Mouse (Mus musculus) embryonic facial prominence, embryonic 12.5 days (tissue): ENCODE results near the gene Rasa3. TPM values are rescaled to one million over a fixed set of nuclear protein-coding genes. Genes with fewer than 3 reads are reported as not detected.
A peak's percentile ranks its signal among the peaks of the same experiment; 100 is the strongest.

Source experiments
- ATAC-seq: fragments of 200-750 bp; cut with Nextera tagmentation; 2 replicates; pipeline ENCODE4 v1.8.0; 2017; ENCODE audit not compliant: insufficient number of reproducible peaks, insufficient read depth, low FRiP score, low TSS enrichment
- H3K27ac ChIP-seq: fragments of 300-500 bp; sonication (generic); 2 replicates; pipeline ENCODE4 v1.5.1; 2016; ENCODE audit warnings: mild to moderate bottlenecking
- H3K27me3 ChIP-seq: fragments of 300-500 bp; sonication (generic); 2 replicates; pipeline ENCODE4 v1.6.1; 2016; ENCODE audit warnings: mild to moderate bottlenecking, moderate library complexity
- H3K36me3 ChIP-seq: fragments of 300-500 bp; sonication (generic); 2 replicates; pipeline ENCODE4 v1.6.1; 2016; ENCODE audit warnings: mild to moderate bottlenecking
- H3K4me1 ChIP-seq: fragments of 300-500 bp; sonication (generic); 2 replicates; pipeline ENCODE4 v1.6.1; 2016
- H3K4me2 ChIP-seq: fragments of 300-500 bp; sonication (generic); replicated peaks from 2 replicates; pipeline ENCODE4 v1.6.1; 2016; ENCODE audit warnings: mild to moderate bottlenecking, moderate library complexity
- H3K4me3 ChIP-seq: fragments of 300-500 bp; sonication (generic); 2 replicates; pipeline ENCODE4 v1.5.1; 2016; ENCODE audit warnings: mild to moderate bottlenecking
- H3K9ac ChIP-seq: fragments of 300-500 bp; sonication (generic); 2 replicates; pipeline ENCODE4 v1.6.1; 2016; ENCODE audit warnings: mild to moderate bottlenecking, moderate library complexity
- H3K9me3 ChIP-seq: fragments of 300-500 bp; sonication (generic); 2 replicates; pipeline ENCODE4 v1.6.1; 2016; ENCODE audit warnings: mild to moderate bottlenecking, moderate library complexity
- WGBS: fragments of 180-500 bp; shearing (Covaris S2); methylation state at CpG from one replicate; pipeline ENCODE4 v1.1.7; 2016; 5-methylcytosine and 5-hydroxymethylcytosine counted together
- polyA plus RNA-seq: library from polyadenylated mRNA; unstranded; fragments of >200 nt; fragmentation: Nextera tagmentation; extraction: Ambion mirVana; gene quantifications from 2 replicates; pipeline ENCODE4 v1.2.1, GENCODE M21; 2016

The Rasa3 gene
- polyA plus RNA-seq, 1 experiment from 2014 or later, result 26.1 TPM

DNA sequence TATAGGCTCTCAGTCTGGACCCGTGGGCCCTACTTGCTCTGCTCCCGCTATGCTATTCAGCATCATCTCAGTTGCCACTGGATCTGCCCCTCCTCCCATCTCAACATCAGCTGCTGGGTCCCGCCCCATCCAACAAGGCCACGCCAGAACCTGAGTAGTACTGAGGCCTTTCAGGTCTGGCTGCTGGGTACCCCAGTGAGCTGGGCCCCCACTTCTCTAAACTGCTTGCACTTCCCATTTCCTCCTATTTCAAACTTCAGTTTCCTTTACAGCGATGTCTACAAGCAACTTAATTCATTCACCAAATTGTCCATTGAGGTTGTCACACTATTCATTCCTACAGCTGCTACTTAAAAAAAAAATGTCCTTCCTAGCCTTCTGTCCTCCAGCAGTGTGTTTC lies 49.8 kb downstream of the Rasa3 start:
- no peak for ATAC-seq
- WGBS, result 96% methylated on average over 5 of the region's 5 CpGs

DNA sequence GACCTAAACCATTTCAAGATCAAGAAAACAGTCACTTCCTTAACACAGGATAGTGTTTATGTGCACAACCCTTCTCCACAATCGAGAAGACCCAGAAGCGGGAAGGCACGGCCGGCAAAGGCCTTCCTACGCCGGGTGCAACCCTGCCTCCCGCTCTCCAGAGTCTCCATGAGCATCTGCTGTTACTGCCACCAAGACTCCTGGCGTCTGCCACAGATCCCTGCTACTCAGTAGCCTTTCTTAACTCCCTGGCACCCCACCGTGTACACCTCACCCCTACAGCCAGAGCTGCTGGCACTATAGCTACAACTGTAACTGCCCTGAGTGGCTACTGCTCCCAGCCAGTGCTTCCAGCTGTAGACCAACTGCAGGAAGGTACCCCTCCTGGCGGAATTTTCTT lies 51.3 kb downstream of the Rasa3 start:
- Histone ChIP-seq H3K27ac (no peak overlapping the region), H3K4me3 (no peak overlapping the region), H3K9me3 (no peaks in the 10 kb centered on the region), H3K4me1 (peaks cover 28% of the 10 kb centered on the region), H3K27me3 (no peaks in the 10 kb centered on the region), H3K36me3 (peaks cover 5% of the 10 kb centered on the region; the same call in 1 of the 2 replicates), H3K9ac (no peak overlapping the region), H3K4me2 (no peak overlapping the region)
- 87% methylated on average over 10 of the region's 10 CpGs for WGBS
- ATAC-seq, result no peak

More for the DNA sequence above, 49.8 kb downstream of the Rasa3 start:
- Histone ChIP-seq H3K27ac (no peak overlapping the region), H3K4me2 (no peak overlapping the region), H3K4me1 (peaks cover 28% of the 10 kb centered on the region), H3K9ac (no peak overlapping the region), H3K27me3 (no peaks in the 10 kb centered on the region), H3K36me3 (peaks cover 5% of the 10 kb centered on the region; the same call in 1 of the 2 replicates), H3K4me3 (no peak overlapping the region), H3K9me3 (no peaks in the 10 kb centered on the region)

DNA sequence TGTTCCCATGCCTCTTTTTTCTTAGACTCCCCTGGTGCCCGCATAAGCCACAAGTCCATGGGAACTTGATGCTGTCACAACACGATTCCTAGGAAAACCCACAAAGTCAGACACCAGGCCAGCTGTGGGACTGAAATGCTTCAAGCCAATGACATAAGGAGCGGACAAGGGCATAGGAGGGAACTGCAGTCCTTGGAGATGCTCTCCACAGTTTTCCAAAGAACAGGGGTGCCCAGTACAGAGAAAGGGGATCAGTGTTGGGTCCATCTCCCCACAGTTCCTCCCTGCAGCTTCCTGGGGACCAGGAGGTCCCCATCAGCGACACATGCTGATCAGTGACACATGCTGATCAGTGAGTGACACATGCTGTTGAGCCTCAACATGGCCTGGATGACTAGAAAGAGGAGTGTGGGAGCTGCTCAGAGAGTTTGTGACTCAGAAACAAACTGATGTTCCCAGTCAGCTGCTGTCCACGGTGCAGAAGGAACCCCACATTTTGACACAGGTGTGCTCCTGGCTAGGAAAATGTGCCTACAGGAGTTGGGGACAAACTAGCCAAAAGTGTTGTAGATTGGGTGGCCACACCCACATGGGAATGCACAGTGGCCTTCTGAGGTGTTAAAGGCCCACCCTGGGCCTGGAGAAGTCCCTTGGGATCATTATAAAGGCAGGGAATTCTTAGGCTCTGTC lies 52.0 kb downstream of the Rasa3 start:
- 62% methylated on average over 5 of the region's 5 CpGs for WGBS

DNA sequence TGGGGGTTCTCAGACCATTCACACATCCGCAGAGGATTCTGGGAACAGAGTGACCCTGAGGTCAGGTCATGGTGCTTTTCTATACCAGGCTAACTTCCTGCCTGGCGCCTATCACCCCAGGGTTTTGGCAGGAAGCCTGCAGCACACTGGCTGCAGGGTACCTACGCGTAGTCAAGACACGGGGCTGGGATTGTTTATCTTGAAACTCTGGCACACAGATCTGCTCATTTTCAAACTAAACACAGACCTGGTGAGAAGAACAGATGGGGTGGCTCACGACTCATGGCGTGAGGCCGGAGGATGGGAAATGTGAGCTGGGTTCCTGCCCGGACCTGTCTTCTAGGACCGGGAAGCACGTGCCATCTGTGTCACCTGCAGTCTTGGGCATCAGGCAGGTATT lies 52.5 kb downstream of the Rasa3 start:
- peaks cover 5% of the 10 kb centered on the region; the same call in 1 of the 2 replicates for H3K36me3 ChIP-seq
- peak overlapping the region; percentile 80 for H3K27ac ChIP-seq
- H3K9ac ChIP-seq, result no peak overlapping the region
- no peaks in the 10 kb centered on the region for H3K9me3 ChIP-seq
- H3K4me1 ChIP-seq, result peaks cover 28% of the 10 kb centered on the region
- peak; percentile 68; the same call in 1 of the 2 replicates for ATAC-seq
- no peak overlapping the region for H3K4me3 ChIP-seq
- 25% methylated on average over 11 of the region's 11 CpGs for WGBS
- no peak overlapping the region; the same call in 1 of the 2 replicates for H3K4me2 ChIP-seq
- H3K27me3 ChIP-seq, result no peaks in the 10 kb centered on the region

More for the DNA sequence above, 52.0 kb downstream of the Rasa3 start:
- Histone ChIP-seq H3K4me1 (peaks cover 28% of the 10 kb centered on the region), H3K27ac (peak overlapping the region; percentile 80), H3K9me3 (no peaks in the 10 kb centered on the region), H3K9ac (no peak overlapping the region), H3K4me3 (no peak overlapping the region), H3K36me3 (peaks cover 5% of the 10 kb centered on the region; the same call in 1 of the 2 replicates), H3K4me2 (no peak overlapping the region), H3K27me3 (no peaks in the 10 kb centered on the region)
- ATAC-seq, result no peak

DNA sequence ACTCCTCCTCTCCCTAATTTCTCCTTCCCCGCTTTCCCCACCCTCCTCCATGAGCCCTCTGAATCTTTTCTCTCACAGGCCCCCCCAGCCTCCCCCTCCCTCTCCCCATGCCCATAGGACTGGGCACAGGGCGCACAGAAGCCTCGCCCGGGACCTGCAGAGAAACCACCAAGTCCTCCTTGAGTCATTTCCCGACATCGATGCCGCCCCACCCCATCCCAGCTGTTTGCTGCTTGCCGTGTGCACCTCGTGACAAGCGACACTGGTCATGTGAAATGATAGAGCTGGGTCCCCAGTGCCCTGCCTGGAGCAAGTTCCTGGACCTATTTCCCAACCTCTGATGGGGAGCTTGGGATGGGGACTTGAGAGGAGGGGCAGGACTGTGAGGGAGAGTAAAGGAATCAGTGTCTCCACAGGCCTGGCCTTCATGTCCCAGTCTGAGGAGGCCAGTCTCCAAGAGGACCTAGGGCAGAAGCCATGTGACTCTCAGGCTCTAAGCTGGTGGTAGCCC lies 53.4 kb downstream of the Rasa3 start:
- H3K27me3 ChIP-seq, result no peaks in the 10 kb centered on the region
- peak overlapping the region; percentile 22; the same call in 1 of the 2 replicates for H3K4me2 ChIP-seq
- H3K9me3 ChIP-seq, result no peaks in the 10 kb centered on the region
- WGBS, result 35% methylated on average over 10 of the region's 10 CpGs
- H3K27ac ChIP-seq, result peak overlapping the region; percentile 80
- peaks cover 5% of the 10 kb centered on the region; the same call in 1 of the 2 replicates for H3K36me3 ChIP-seq
- H3K9ac ChIP-seq, result no peak overlapping the region
- ATAC-seq, result no peak
- H3K4me1 ChIP-seq, result peaks cover 28% of the 10 kb centered on the region
- H3K4me3 ChIP-seq, result no peak overlapping the region

DNA sequence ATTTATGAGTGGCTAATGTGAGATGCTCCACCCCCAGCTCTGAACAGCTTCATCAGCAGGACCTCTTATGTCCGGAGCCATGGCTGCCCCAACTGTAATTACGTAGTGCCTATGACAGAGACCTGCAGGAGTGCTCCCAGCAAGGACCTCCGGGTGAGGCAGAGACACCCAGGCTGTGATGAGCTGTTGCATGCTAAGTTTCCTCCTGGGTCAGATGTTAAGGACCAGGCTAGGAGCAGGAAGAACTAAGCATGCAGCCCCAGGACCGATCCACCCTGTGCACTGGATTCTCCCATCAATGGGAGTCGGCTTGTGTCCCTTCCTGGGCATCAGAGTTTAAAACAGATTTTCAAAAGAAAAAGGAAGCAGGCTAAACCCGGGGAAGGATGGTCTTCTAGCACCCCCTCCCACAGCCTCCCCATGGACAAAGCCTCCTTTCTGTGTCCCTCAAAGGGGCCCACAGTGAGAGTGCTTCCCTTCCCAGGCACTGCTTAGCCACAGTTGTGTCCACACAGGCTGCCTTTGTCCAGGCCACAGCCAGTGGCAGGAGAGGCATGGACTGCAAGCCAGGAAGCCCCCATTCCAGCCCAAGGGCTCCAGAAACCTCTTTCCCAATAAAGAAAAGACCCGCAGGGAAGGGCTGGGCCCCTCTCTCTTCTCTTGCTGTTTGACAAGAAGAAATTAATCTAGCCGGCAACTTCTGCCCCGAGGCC lies 54.2 kb downstream of the Rasa3 start:
- peak overlapping the region; percentile 80 for H3K27ac ChIP-seq
- no peak for ATAC-seq

GRCm38 (mm10) chr8:13620226-13620920 lies 57.0 kb downstream of the Rasa3 start:
- H3K4me3 ChIP-seq, result no peak overlapping the region
- H3K9me3 ChIP-seq, result no peaks in the 10 kb centered on the region
- H3K4me2 ChIP-seq, result no peak overlapping the region
- H3K36me3 ChIP-seq, result no peaks in the 10 kb centered on the region
- no peak overlapping the region for H3K9ac ChIP-seq
- H3K4me1 ChIP-seq, result peaks cover 25% of the 10 kb centered on the region
- H3K27ac ChIP-seq, result no peak overlapping the region
- H3K27me3 ChIP-seq, result no peaks in the 10 kb centered on the region
- WGBS, result 85% methylated on average over 9 of the region's 9 CpGs
- ATAC-seq, result no peak

More for the DNA sequence above, 54.2 kb downstream of the Rasa3 start:
- Histone ChIP-seq H3K4me1 (peaks cover 28% of the 10 kb centered on the region), H3K9me3 (no peaks in the 10 kb centered on the region), H3K4me2 (no peak overlapping the region), H3K36me3 (peaks cover 5% of the 10 kb centered on the region; the same call in 1 of the 2 replicates), H3K27me3 (no peaks in the 10 kb centered on the region), H3K4me3 (no peak overlapping the region), H3K9ac (no peak overlapping the region)
- WGBS, result 22% methylated on average over 9 of the region's 9 CpGs

GRCm38 (mm10) chr8:13616831-13617505 lies 60.4 kb downstream of the Rasa3 start:
- Histone ChIP-seq H3K27ac (no peak overlapping the region), H3K27me3 (no peaks in the 10 kb centered on the region), H3K4me2 (no peak overlapping the region), H3K36me3 (peaks cover 9% of the 10 kb centered on the region), H3K4me3 (no peak overlapping the region), H3K4me1 (peaks cover 8% of the 10 kb centered on the region; the same call in 1 of the 2 replicates), H3K9ac (no peak overlapping the region), H3K9me3 (no peaks in the 10 kb centered on the region; the same call in 1 of the 2 replicates)
- 88% methylated on average over 17 of the region's 17 CpGs for WGBS
- no peak for ATAC-seq

- Histone ChIP-seq H3K4me3 (no peak overlapping the region), H3K9ac (no peak overlapping the region), H3K9me3 (no peaks in the 10 kb centered on the region; the same call in 1 of the 2 replicates), H3K4me1 (peaks cover 8% of the 10 kb centered on the region; the same call in 1 of the 2 replicates), H3K36me3 (peaks cover 9% of the 10 kb centered on the region), H3K4me2 (0 out of 2 replicates have a peak overlapping the region, but pooled peaks have one; percentile 7), H3K27ac (no peak overlapping the region), H3K27me3 (no peaks in the 10 kb centered on the region)
- 35% methylated on average over 10 of the region's 10 CpGs for WGBS
- ATAC-seq, result peak; percentile 16; the same call in 1 of the 2 replicates
Measured at GRCm38 (mm10) chr8:13614924-13615391, 62.4 kb downstream of the Rasa3 start.

DNA sequence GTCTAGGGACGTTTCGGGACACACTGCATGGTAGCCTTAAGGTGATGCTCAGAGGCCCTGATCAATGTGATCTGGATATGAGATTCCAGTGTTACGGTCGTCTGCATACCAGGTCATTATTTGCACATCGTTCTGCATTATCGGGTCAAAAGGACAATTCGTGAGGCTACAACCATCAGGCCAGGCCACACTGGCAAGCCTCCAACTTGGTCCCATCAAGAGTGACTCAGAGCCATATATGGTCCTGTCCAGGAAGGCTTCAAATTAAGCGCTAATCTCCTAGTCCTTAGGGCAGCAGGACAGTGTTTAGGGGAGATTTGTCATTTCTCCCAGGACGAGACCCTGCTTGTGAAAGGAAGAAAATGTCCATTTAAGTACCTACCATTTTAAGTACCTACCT lies 63.3 kb downstream of the Rasa3 start:
- peaks cover 9% of the 10 kb centered on the region for H3K36me3 ChIP-seq
- WGBS, result 86% methylated on average over 9 of the region's 9 CpGs
- H3K4me2 ChIP-seq, result no peak overlapping the region
- H3K27ac ChIP-seq, result no peak overlapping the region
- H3K27me3 ChIP-seq, result no peaks in the 10 kb centered on the region
- no peak for ATAC-seq
- H3K9me3 ChIP-seq, result no peaks in the 10 kb centered on the region; the same call in 1 of the 2 replicates
- no peak overlapping the region for H3K9ac ChIP-seq
- H3K4me1 ChIP-seq, result peaks cover 8% of the 10 kb centered on the region; the same call in 1 of the 2 replicates
- no peak overlapping the region for H3K4me3 ChIP-seq

DNA sequence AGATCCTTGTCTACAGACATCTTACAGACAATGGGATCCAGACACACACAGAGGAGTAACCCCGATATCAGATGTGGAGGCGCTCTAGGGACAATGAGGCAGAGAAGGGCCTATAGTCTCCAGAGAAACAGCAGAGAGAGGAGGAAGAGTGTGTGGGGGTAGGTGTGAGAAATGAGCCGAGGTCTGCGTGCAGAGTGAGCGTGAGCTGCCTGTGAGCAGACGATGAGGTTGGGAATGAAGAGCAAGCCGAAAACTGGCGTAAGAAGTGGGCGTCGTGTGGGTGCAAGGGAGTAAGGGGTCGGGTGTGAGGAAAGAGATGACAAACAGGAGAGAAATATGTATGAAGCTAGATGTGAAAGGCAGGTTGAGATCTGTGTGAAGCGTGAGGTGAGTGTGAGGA lies 65.7 kb downstream of the Rasa3 start:
- peaks cover 8% of the 10 kb centered on the region; the same call in 1 of the 2 replicates for H3K4me1 ChIP-seq
- no peaks in the 10 kb centered on the region for H3K27me3 ChIP-seq
- H3K9me3 ChIP-seq, result no peaks in the 10 kb centered on the region; the same call in 1 of the 2 replicates
- H3K27ac ChIP-seq, result no peak overlapping the region
- ATAC-seq, result no peak
- H3K9ac ChIP-seq, result no peak overlapping the region
- no peak overlapping the region for H3K4me3 ChIP-seq
- WGBS, result 92% methylated on average over 12 of the region's 12 CpGs
- peaks cover 9% of the 10 kb centered on the region for H3K36me3 ChIP-seq
- H3K4me2 ChIP-seq, result no peak overlapping the region
